Mouse (Mus musculus) heart, adult 2 months (tissue): ENCODE measurements around the gene Acmsd. TPM values are rescaled to one million over a fixed set of nuclear protein-coding genes. Genes with fewer than 3 reads are reported as not detected.

Source experiments
- DNase-seq, 2 experiments: peaks; one replicate each; pipeline ENCODE4 v3.0.0; 2021
- H3K27ac ChIP-seq: fragments of 200-600 bp; 2 replicates; pipeline ENCODE4 v1.8.1; 2022
- H3K27me3 ChIP-seq: fragments of 200-500 bp; 2 replicates; pipeline ENCODE4 v1.6.1; 2012; ENCODE audit warnings: mild to moderate bottlenecking, low read length, inconsistent platforms, mixed read lengths; ENCODE audit not compliant: control insufficient read depth, insufficient read depth
- H3K36me3 ChIP-seq: fragments of 200-500 bp; 2 replicates; pipeline ENCODE4 v1.6.1; 2012; ENCODE audit warnings: low read length, inconsistent platforms; ENCODE audit not compliant: control insufficient read depth, insufficient read depth
- H3K4me1 ChIP-seq: fragments of 200-500 bp; 2 replicates; pipeline ENCODE4 v1.6.1; 2011; ENCODE audit warnings: low read length; ENCODE audit not compliant: control insufficient read depth, insufficient read depth
- H3K4me3 ChIP-seq: fragments of 200-600 bp; 2 replicates; pipeline ENCODE4 v1.8.1; 2022
- H3K79me2 ChIP-seq: fragments of 200-500 bp; replicated peaks from 2 replicates; pipeline ENCODE4 v1.6.1; 2012; ENCODE audit warnings: mild to moderate bottlenecking, inconsistent platforms, low read length, moderate library complexity, mixed read lengths; ENCODE audit not compliant: control insufficient read depth, insufficient read depth
- H3K9ac ChIP-seq: fragments of 200-500 bp; 2 replicates; pipeline ENCODE4 v1.6.1; 2012; ENCODE audit warnings: low read depth, mild to moderate bottlenecking, control low read depth, inconsistent platforms, low read length, mixed read lengths
- CTCF ChIP-seq: fragments of 200-600 bp; IDR thresholded peaks from 2 replicates; pipeline ENCODE4 v1.8.1; 2022; ENCODE audit warnings: antibody characterized with exemption, mild to moderate bottlenecking, moderate library complexity
- EP300 ChIP-seq: fragments of 200-500 bp; IDR thresholded peaks from 2 replicates; pipeline ENCODE4 v1.6.1; 2011; ENCODE audit warnings: low read depth, low read length, control low read depth; ENCODE audit not compliant: insufficient read depth
- POLR2A ChIP-seq: fragments of 200-500 bp; IDR thresholded peaks from 2 replicates; pipeline ENCODE4 v1.6.1; 2011; ENCODE audit warnings: mild to moderate bottlenecking, low read depth, low read length, control low read depth; ENCODE audit not compliant: insufficient read depth
- WGBS: fragments of 180-500 bp; shearing (Covaris S2); methylation state at CpG from one replicate; pipeline ENCODE4 v1.1.7; 2018; 5-methylcytosine and 5-hydroxymethylcytosine counted together
- intact Hi-C: fragments of 180-260 bp; cut with DNase I; formaldehyde crosslinking; loops from one replicate; pipeline ENCODE4 v1.15.1; 2025
- polyA plus RNA-seq: library from polyadenylated mRNA; depleted of rRNA; stranded (reverse); fragments of >200 nt; gene quantifications from 2 replicates; pipeline ENCODE4 v1.2.3, GENCODE M21; 2012
- total RNA-seq, 2 experiments: library from RNA; stranded (reverse); gene quantifications; 2 replicates each; pipeline ENCODE4 v1.2.3; 2021

Gene Acmsd
- total and polyA plus RNA-seq, 3 experiments, result 0.08 to 0.43 (median 0.10) TPM

DNA sequence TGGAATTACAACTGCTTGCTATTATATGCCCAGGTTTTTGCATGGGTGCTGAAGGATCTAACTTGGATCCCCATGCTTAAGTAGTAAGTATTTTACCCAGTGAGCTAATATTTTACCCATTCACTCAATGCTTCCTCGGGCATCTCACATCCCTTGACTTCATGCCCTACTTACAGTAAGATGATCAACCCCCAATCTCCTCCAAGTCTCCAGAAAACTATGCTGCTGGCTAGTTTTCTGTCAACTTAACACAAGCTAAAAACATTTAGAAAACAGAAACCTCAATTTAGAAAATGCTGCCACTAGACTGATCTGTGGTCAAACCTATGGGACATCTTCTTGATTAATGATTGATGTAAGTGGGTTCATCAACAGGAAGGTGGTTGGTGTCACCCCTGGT, 10.9 kb upstream of the Acmsd start:
- Histone ChIP-seq H3K9ac (no peak overlapping the region), H3K27me3 (no peaks in the 10 kb centered on the region), H3K79me2 (no peaks in the 10 kb centered on the region), H3K4me3 (no peak overlapping the region), H3K4me1 (no peaks in the 10 kb centered on the region), H3K36me3 (no peaks in the 10 kb centered on the region), H3K27ac (no peak overlapping the region)
- intact Hi-C loops, result no loop called here
- no peak for DNase-seq
- 85% methylated on average over 1 of the region's 1 CpGs for WGBS
- TF ChIP-seq CTCF (no peak), POLR2A (no peak), EP300 (no peak)

DNA sequence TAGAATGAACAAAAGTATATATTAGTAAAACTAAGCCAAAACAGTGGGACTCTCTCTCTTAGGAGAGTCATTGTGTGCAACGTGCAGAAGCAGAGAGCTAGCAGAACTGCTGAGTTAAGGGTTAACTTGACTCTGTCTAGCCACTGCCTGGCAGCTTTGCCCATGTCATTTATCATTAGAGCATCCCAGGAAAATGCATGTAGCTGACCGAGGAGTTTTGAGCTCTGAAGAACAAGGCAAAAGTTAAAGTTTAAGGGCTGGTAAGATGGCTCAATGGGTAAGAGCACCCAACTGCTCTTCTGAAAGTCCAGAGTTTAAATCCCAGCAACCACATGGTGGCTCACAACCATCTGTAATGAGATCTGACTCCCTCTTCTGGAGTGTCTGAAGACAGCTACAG, 5.6 kb upstream of the Acmsd start:
- H3K4me3 ChIP-seq, result no peak overlapping the region
- H3K79me2 ChIP-seq, result no peaks in the 10 kb centered on the region
- 51% methylated on average over 2 of the region's 2 CpGs for WGBS
- H3K4me1 ChIP-seq, result no peaks in the 10 kb centered on the region
- H3K27me3 ChIP-seq, result no peaks in the 10 kb centered on the region
- no peaks in the 10 kb centered on the region for H3K36me3 ChIP-seq
- H3K27ac ChIP-seq, result no peak overlapping the region
- intact Hi-C loops, result no loop called here
- no peak overlapping the region for H3K9ac ChIP-seq
- DNase-seq, result no peak
- TF ChIP-seq EP300, result no peak

DNA sequence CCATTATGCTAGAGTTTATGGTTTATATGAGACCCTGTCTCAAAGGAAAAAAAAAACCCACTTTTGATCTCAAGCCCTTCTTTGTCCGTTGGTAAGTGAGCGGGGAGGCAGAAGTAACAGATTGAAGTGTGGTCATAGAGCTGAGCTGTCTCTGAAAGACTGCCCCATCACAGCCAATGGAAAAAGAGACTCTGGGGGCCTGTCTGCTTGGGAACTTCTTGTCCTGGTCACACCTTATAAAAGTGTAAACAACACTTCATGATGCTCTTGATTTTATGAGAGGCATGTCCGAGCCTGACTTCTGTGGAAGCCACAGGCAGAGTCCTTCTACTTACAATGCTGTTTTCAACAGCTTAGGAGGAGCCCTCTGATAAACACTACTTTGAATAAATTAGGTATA, 1.9 kb downstream of the Acmsd start:
- no peak overlapping the region for H3K4me3 ChIP-seq
- no peak overlapping the region for H3K9ac ChIP-seq
- no peaks in the 10 kb centered on the region for H3K4me1 ChIP-seq
- WGBS, result 58% methylated on average over 3 of the region's 3 CpGs
- no peaks in the 10 kb centered on the region for H3K27me3 ChIP-seq
- TF ChIP-seq CTCF (no peak), EP300 (no peak), POLR2A (no peak)
- no peak overlapping the region for H3K27ac ChIP-seq
- intact Hi-C loops, result no loop called here
- no peak for DNase-seq
- no peaks in the 10 kb centered on the region for H3K36me3 ChIP-seq
- H3K79me2 ChIP-seq, result no peaks in the 10 kb centered on the region

DNA sequence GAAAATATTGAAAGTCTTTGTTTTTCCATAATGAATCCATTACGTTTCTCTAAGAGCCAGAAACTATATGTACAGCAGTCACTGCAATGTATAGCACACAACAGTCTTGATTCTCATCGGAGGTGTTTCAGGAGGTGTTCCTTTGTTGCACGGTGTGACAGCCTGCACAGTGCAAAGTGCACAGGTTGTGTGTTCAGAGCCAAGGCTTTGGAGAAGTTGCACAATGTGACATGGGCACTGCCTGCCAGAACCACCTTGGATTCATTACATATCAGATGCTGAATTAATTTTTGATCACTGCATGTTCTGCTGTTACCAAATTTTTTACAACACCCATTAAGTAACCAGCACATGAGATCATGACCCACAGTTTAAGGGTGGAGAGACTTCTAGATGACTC, 3.2 kb downstream of the Acmsd start:
- WGBS, result 81% methylated on average over 3 of the region's 3 CpGs
- DNase-seq, result no peak
- H3K27ac ChIP-seq, result no peak overlapping the region
- H3K9ac ChIP-seq, result no peak overlapping the region
- H3K36me3 ChIP-seq, result no peaks in the 10 kb centered on the region
- TF ChIP-seq POLR2A (no peak), EP300 (no peak), CTCF (no peak)
- H3K4me3 ChIP-seq, result no peak overlapping the region
- no peaks in the 10 kb centered on the region for H3K4me1 ChIP-seq
- no peaks in the 10 kb centered on the region for H3K79me2 ChIP-seq
- H3K27me3 ChIP-seq, result no peaks in the 10 kb centered on the region
- intact Hi-C loops, result no loop called here

DNA sequence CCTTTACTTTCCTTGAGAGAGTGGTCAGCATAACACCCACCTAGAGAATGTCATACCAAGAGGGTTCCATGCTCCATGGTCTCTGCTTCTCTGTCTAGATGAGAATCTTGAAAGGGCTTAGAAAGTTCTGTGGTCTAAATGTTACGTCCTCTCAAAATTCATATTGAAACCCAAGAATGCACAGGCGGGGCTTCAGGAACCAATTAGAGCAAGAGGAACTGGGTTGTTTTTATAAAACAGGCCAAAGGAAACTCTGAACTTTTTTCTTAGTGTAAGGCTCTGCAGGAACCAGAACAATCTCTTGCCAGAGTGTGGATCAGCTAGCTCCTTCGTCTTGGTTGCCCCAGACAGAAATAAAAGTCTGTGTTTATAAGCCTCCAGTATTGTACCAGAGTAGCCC, 3.6 kb downstream of the Acmsd start:
- no peak overlapping the region for H3K9ac ChIP-seq
- H3K27ac ChIP-seq, result no peak overlapping the region
- no peak for TF ChIP-seq POLR2A
- TF ChIP-seq CTCF, result no peak
- TF ChIP-seq EP300, result no peak
- no peak overlapping the region for H3K4me3 ChIP-seq
- H3K79me2 ChIP-seq, result no peaks in the 10 kb centered on the region
- no peaks in the 10 kb centered on the region for H3K4me1 ChIP-seq
- H3K27me3 ChIP-seq, result no peaks in the 10 kb centered on the region
- H3K36me3 ChIP-seq, result no peaks in the 10 kb centered on the region
- intact Hi-C loops, result no loop called here
- 53% methylated on average over 3 of the region's 3 CpGs for WGBS
- no peak for DNase-seq

DNA sequence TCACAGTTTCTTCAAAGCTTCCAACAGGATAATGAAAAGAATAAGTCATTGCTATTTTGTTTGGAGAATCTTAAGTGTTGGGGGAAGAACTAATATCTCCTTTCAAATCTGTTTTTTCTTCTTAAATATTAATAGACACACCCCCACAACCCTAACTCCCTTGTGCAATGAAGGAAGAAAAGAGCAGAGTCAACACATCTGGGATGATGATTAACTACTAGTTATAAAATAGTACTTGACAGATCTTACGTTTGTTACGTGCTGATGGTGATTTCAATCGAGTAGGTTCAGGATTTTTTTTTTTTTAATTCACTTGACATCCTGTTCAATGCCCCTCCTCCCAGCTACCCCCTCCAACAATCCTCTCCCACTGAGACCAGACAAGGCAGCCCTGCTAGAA, 6.1 kb downstream of the Acmsd start:
- Histone ChIP-seq H3K36me3 (no peaks in the 10 kb centered on the region), H3K79me2 (no peaks in the 10 kb centered on the region), H3K9ac (no peak overlapping the region), H3K27ac (no peak overlapping the region), H3K4me3 (no peak overlapping the region), H3K4me1 (no peaks in the 10 kb centered on the region), H3K27me3 (no peaks in the 10 kb centered on the region)
- DNase-seq, result no peak
- TF ChIP-seq EP300, result no peak
- no peak for TF ChIP-seq CTCF
- TF ChIP-seq POLR2A, result no peak
- intact Hi-C loops, result no loop called here
- 73% methylated on average over 3 of the region's 3 CpGs for WGBS
